Mouse (Mus musculus) myocyte (in vitro differentiated cells): ENCODE data around the gene Nrn1l. TPM values are rescaled to one million over a fixed set of nuclear protein-coding genes. Genes with fewer than 3 reads are reported as not detected.

Experiments
- H3K27me3 ChIP-seq: one replicate; pipeline ENCODE4 v1.6.1; 2011; ENCODE audit not compliant: control insufficient read depth, insufficient read depth, insufficient read length
- H3K36me3 ChIP-seq: one replicate; pipeline ENCODE4 v1.6.1; 2011; ENCODE audit not compliant: control insufficient read depth, insufficient read depth
- H3K4me2 ChIP-seq: one replicate; pipeline ENCODE4 v1.6.1; 2011; ENCODE audit warnings: low read depth, control low read depth
- H3K4me3 ChIP-seq: one replicate; pipeline ENCODE4 v1.5.1; 2011; ENCODE audit warnings: mild to moderate bottlenecking, control low read depth, moderate library complexity
- H3K79me2 ChIP-seq: one replicate; pipeline ENCODE4 v1.6.1; 2011; ENCODE audit not compliant: control insufficient read depth, insufficient read depth
- H3ac ChIP-seq: one replicate; pipeline ENCODE4 v1.6.1; 2011; ENCODE audit not compliant: control insufficient read depth, insufficient read length
- CEBPB ChIP-seq: IDR thresholded peaks from 2 replicates; pipeline ENCODE4 v1.6.1; 2011; ENCODE audit warnings: mild to moderate bottlenecking, moderate library complexity; ENCODE audit not compliant: poor library complexity, insufficient read depth, severe bottlenecking
- E2F4 ChIP-seq: IDR thresholded peaks from one replicate; pipeline ENCODE4 v1.6.1; 2011; ENCODE audit warnings: mild to moderate bottlenecking, control low read depth, moderate library complexity; ENCODE audit not compliant: insufficient read depth
- MAX ChIP-seq: IDR thresholded peaks from one replicate; pipeline ENCODE4 v1.6.1; 2011; ENCODE audit warnings: low read depth, mild to moderate bottlenecking, control low read depth
- MYOD1 ChIP-seq, 3 experiments: IDR thresholded peaks; one replicate each; pipeline ENCODE4 v1.6.1; 2011; ENCODE audit warnings: control low read depth in 2 of 3, low read depth in 2 of 3, mild to moderate bottlenecking in 2 of 3, moderate library complexity in 1 of 3; ENCODE audit not compliant: insufficient read length in 2 of 3, control insufficient read depth in 1 of 3
- MYOG ChIP-seq, 3 experiments: IDR thresholded peaks; one replicate each; pipeline ENCODE4 v1.6.1; 2011; ENCODE audit warnings: control low read depth in 2 of 3, low read depth in 2 of 3, mild to moderate bottlenecking in 2 of 3; ENCODE audit not compliant: insufficient read length in 2 of 3, control insufficient read depth in 1 of 3, insufficient read depth in 1 of 3
- POLR2A ChIP-seq: IDR thresholded peaks from one replicate; pipeline ENCODE4 v1.6.1; 2011; ENCODE audit warnings: low read depth, mild to moderate bottlenecking, control low read depth, moderate library complexity; ENCODE audit not compliant: insufficient read length
- POLR2AphosphoS2 ChIP-seq: IDR thresholded peaks from one replicate; pipeline ENCODE4 v1.6.1; 2011; ENCODE audit warnings: low read depth, control low read depth; ENCODE audit not compliant: insufficient read length
- REST ChIP-seq: IDR thresholded peaks from one replicate; pipeline ENCODE4 v1.6.1; 2011; ENCODE audit warnings: mild to moderate bottlenecking, control low read depth, moderate library complexity; ENCODE audit not compliant: insufficient read depth, insufficient read length
- SRF ChIP-seq: IDR thresholded peaks from one replicate; pipeline ENCODE4 v1.6.1; 2011; ENCODE audit warnings: low read depth; ENCODE audit not compliant: control insufficient read depth, insufficient read length
- TCF12 ChIP-seq: IDR thresholded peaks from one replicate; pipeline ENCODE4 v1.6.1; 2011; ENCODE audit warnings: mild to moderate bottlenecking, control low read depth; ENCODE audit not compliant: poor library complexity, insufficient read depth, severe bottlenecking
- TCF3 ChIP-seq: IDR thresholded peaks from one replicate; pipeline ENCODE4 v1.6.1; 2011; ENCODE audit warnings: low read depth, control low read depth; ENCODE audit not compliant: insufficient read length
- USF1 ChIP-seq: IDR thresholded peaks from one replicate; pipeline ENCODE4 v1.6.1; 2011; ENCODE audit warnings: low read depth, mild to moderate bottlenecking, control low read depth, moderate library complexity
- polyA plus RNA-seq: library from polyadenylated mRNA; unstranded; fragments of >200 nt; fragmentation: generic; extraction: Trizol; gene quantifications from one replicate; pipeline ENCODE4 v1.2.1, GENCODE M21; 2012; ENCODE audit warnings: missing spikeins

Nrn1l gene
- polyA plus RNA-seq, 1 experiment: 0.36 TPM

DNA sequence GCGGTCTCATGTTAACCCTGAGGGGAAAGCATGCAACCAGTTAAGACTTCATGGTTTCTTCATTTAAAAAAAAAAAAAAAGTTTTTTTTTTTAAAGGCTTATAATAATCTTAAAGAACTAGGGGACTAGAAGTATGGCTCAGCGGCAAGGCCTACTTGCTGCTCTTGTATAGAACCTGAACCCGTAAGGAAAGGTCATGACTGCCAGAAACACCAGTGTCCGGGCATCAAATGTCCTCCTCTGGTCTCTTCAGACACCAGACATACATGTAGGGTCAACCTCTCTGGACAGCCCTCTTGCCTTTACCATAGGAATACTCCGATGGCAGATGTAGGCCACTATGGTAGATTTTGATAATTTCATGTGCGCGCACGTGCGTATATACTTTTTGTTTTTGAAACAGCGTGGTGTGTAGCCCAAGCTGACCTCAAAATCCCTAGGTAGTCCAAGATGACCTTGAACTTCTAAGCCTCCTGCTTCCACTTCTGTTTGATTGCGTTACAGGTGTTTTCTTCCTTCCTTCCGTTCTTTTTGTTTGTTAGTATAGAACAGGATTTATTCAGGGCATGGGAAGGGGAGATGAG, 41.1 kb upstream of the Nrn1l start:
- H3K27me3 ChIP-seq: no peaks in the 10 kb centered on the region
- peak overlapping the region; percentile 57 for H3K4me3 ChIP-seq
- H3K36me3 ChIP-seq: peaks cover 4% of the 10 kb centered on the region
- H3K79me2 ChIP-seq: peaks cover 34% of the 10 kb centered on the region
- peak overlapping the region; percentile 7 for H3ac ChIP-seq
- H3K4me2 ChIP-seq: peak overlapping the region; percentile 35
- no peak for TF ChIP-seq POLR2AphosphoS2
- TF ChIP-seq REST: no peak
- no peak for TF ChIP-seq TCF3
- TF ChIP-seq E2F4: no peak
- TF ChIP-seq SRF: no peak
- no peak for TF ChIP-seq POLR2A
- no peak for TF ChIP-seq USF1
- no peak for TF ChIP-seq MYOG (IDR thresholded peaks at IDR 0.05; ENCODE audit: control insufficient read depth in 1 of 3, insufficient read depth in 1 of 3, insufficient read length in 2 of 3, low read depth in 2 of 3)
- no peak for TF ChIP-seq TCF12
- no peak for TF ChIP-seq MAX
- TF ChIP-seq CEBPB: no peak
- TF ChIP-seq MYOD1 (IDR thresholded peaks at IDR 0.05; ENCODE audit: control insufficient read depth in 1 of 3, insufficient read length in 2 of 3, low read depth in 2 of 3): no peak

- TF ChIP-seq MYOG (IDR thresholded peaks at IDR 0.05; ENCODE audit: control insufficient read depth in 1 of 3, insufficient read depth in 1 of 3, insufficient read length in 2 of 3, low read depth in 2 of 3): no peak
- TF ChIP-seq E2F4: no peak
- H3K4me3 ChIP-seq: peak within 1 kb of the TSS; percentile 57
- no peaks in the 10 kb centered on the region for H3K27me3 ChIP-seq
- H3ac ChIP-seq: peak within 1 kb of the TSS; percentile 7
- peak within 1 kb of the TSS; percentile 54 for H3K4me2 ChIP-seq
- H3K36me3 ChIP-seq: no peaks in the 10 kb centered on the region
- H3K79me2 ChIP-seq: peaks cover 44% of the 10 kb centered on the region
Observed at GRCm38 (mm10) chr8:105853178-105853577, 40.2 kb upstream of the Nrn1l start, which contains the start of gene Cenpt. Gene Cenpt (minus strand): TSS chr8:105853278.

- Histone ChIP-seq H3ac (peak overlapping the region; percentile 86), H3K4me3 (peak overlapping the region; percentile 76), H3K4me2 (peak overlapping the region; percentile 54), H3K36me3 (no peaks in the 10 kb centered on the region), H3K27me3 (no peaks in the 10 kb centered on the region), H3K79me2 (peaks cover 55% of the 10 kb centered on the region)
- TF ChIP-seq TCF3 (no peak), USF1 (no peak), REST (no peak), MYOG (IDR thresholded peaks at IDR 0.05; ENCODE audit: control insufficient read depth in 1 of 3, insufficient read depth in 1 of 3, insufficient read length in 2 of 3, low read depth in 2 of 3) (no peak), E2F4 (no peak), CEBPB (no peak), TCF12 (no peak), POLR2AphosphoS2 (no peak), MYOD1 (IDR thresholded peaks at IDR 0.05; ENCODE audit: control insufficient read depth in 1 of 3, insufficient read length in 2 of 3, low read depth in 2 of 3) (no peak)
Observed at GRCm38 (mm10) chr8:105854303-105854702, 39.1 kb upstream of the Nrn1l start.

- no peak for TF ChIP-seq TCF12
- no peak for TF ChIP-seq CEBPB
- peak in 1 of 3 experiments; percentile 3 for TF ChIP-seq MYOG (IDR thresholded peaks at IDR 0.05; ENCODE audit: control insufficient read depth in 1 of 3, insufficient read depth in 1 of 3, insufficient read length in 2 of 3, low read depth in 2 of 3)
- peak; percentile 66 for TF ChIP-seq POLR2A
- TF ChIP-seq MAX: no peak
- TF ChIP-seq E2F4: no peak
- no peak for TF ChIP-seq MYOD1 (IDR thresholded peaks at IDR 0.05; ENCODE audit: control insufficient read depth in 1 of 3, insufficient read length in 2 of 3, low read depth in 2 of 3)
- peak; percentile 66 for TF ChIP-seq POLR2AphosphoS2
- no peaks in the 10 kb centered on the region for H3K27me3 ChIP-seq
- H3K36me3 ChIP-seq: no peaks in the 10 kb centered on the region
- peak within 1 kb of the TSS; percentile 95 for H3K4me2 ChIP-seq
- peak within 1 kb of the TSS; percentile 76 for H3K4me3 ChIP-seq
- peaks cover 57% of the 10 kb centered on the region for H3K79me2 ChIP-seq
- peak within 1 kb of the TSS; percentile 86 for H3ac ChIP-seq
Observed at GRCm38 (mm10) chr8:105854715-105855216, 38.6 kb upstream of the Nrn1l start, which contains the start of gene Thap11. Gene Thap11 (plus strand): TSS chr8:105855132.

DNA sequence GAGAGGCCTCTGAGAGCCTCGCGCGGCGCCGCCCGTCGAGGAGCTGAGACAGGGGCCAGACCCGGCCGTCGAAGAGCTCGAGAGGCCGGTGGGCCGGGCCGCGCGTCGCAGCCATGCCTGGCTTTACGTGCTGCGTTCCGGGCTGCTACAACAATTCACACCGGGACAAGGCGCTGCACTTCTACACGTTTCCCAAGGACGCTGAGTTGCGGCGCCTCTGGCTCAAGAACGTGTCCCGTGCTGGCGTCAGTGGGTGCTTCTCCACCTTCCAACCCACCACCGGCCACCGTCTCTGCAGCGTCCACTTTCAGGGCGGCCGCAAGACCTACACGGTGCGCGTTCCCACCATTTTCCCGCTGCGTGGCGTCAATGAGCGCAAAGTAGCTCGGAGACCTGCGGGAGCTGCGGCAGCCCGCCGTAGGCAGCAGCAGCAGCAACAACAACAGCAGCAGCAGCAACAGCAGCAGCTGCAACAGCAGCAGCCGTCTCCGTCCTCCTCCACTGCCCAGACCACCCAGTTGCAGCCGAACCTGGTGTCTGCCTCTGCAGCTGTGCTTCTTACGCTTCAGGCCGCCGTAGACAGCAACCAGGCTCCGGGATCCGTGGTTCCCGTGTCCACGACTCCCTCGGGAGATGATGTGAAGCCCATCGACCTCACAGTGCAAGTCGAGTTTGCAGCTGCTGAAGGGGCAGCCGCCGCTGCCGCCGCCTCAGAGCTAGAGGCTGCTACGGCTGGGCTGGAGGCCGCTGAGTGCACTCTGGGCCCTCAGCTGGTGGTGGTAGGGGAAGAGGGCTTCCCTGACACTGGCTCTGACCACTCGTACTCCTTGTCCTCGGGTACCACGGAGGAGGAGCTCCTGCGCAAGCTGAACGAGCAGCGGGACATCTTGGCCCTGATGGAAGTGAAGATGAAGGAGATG, 37.9 kb upstream of the Nrn1l start:
- Histone ChIP-seq H3K36me3 (no peaks in the 10 kb centered on the region), H3K79me2 (peaks cover 51% of the 10 kb centered on the region), H3K4me3 (peak overlapping the region; percentile 76), H3ac (peak overlapping the region; percentile 86), H3K4me2 (peak overlapping the region; percentile 95), H3K27me3 (no peaks in the 10 kb centered on the region)
- TF ChIP-seq TCF12: no peak
- no peak for TF ChIP-seq USF1
- peak in 2 of 3 experiments; percentile 14 to 61 for TF ChIP-seq MYOD1 (IDR thresholded peaks at IDR 0.05; ENCODE audit: control insufficient read depth in 1 of 3, insufficient read length in 2 of 3, low read depth in 2 of 3)
- no peak for TF ChIP-seq CEBPB
- TF ChIP-seq SRF: peak; percentile 14
- peak in 1 of 3 experiments; percentile 36 for TF ChIP-seq MYOG (IDR thresholded peaks at IDR 0.05; ENCODE audit: control insufficient read depth in 1 of 3, insufficient read depth in 1 of 3, insufficient read length in 2 of 3, low read depth in 2 of 3)
- no peak for TF ChIP-seq POLR2AphosphoS2
- no peak for TF ChIP-seq MAX
- no peak for TF ChIP-seq POLR2A
